Mouse (Mus musculus) neural tube, embryonic 14.5 days (tissue): ENCODE results near the gene Prkn. TPM values are rescaled to one million over a fixed set of nuclear protein-coding genes. Genes with fewer than 3 reads are reported as not detected.

ENCODE experiments used
- ATAC-seq: fragments of 200-750 bp; cut with Nextera tagmentation; 2 replicates; pipeline ENCODE4 v1.8.0; 2017; ENCODE audit warnings: low read depth, mild to moderate bottlenecking, moderate TSS enrichment, moderate library complexity
- H3K27ac ChIP-seq: fragments of 300-500 bp; sonication (generic); 2 replicates; pipeline ENCODE4 v1.5.1; 2014; ENCODE audit warnings: low read depth, mild to moderate bottlenecking, control low read depth, low read length, moderate library complexity, mixed read lengths
- H3K27me3 ChIP-seq: fragments of 300-500 bp; sonication (generic); 2 replicates; pipeline ENCODE4 v1.6.1; 2014; ENCODE audit warnings: low read length; ENCODE audit not compliant: control insufficient read depth, insufficient read depth
- H3K36me3 ChIP-seq: fragments of 300-500 bp; sonication (generic); 2 replicates; pipeline ENCODE4 v1.6.1; 2014; ENCODE audit warnings: low read length, mixed read lengths; ENCODE audit not compliant: control insufficient read depth, insufficient read depth
- H3K4me1 ChIP-seq: fragments of 300-500 bp; sonication (generic); 2 replicates; pipeline ENCODE4 v1.6.1; 2014; ENCODE audit warnings: low read length; ENCODE audit not compliant: control insufficient read depth, insufficient read depth
- H3K4me2 ChIP-seq: fragments of 300-500 bp; sonication (generic); 2 replicates; pipeline ENCODE4 v1.6.1; 2014; ENCODE audit warnings: mild to moderate bottlenecking, low read depth, low read length, control low read depth
- H3K4me3 ChIP-seq: fragments of 300-500 bp; sonication (generic); 2 replicates; pipeline ENCODE4 v1.5.1; 2014; ENCODE audit warnings: low read depth, low read length, control low read depth, mixed read lengths
- H3K9ac ChIP-seq: fragments of 300-500 bp; sonication (generic); replicated peaks from 2 replicates; pipeline ENCODE4 v1.6.1; 2014; ENCODE audit warnings: low read depth, mild to moderate bottlenecking, control low read depth, low read length, mixed read lengths
- H3K9me3 ChIP-seq: fragments of 300-500 bp; sonication (generic); 2 replicates; pipeline ENCODE4 v1.6.1; 2016; ENCODE audit warnings: low read length; ENCODE audit not compliant: control insufficient read depth
- WGBS: fragments of 180-500 bp; shearing (Covaris S2); extraction: QIAGEN DNeasy Blood & Tissue Kit; methylation state at CpG from one replicate; pipeline ENCODE4 v1.1.7; 2014; 5-methylcytosine and 5-hydroxymethylcytosine counted together
- polyA plus RNA-seq: library from polyadenylated mRNA; unstranded; fragments of >200 nt; fragmentation: Nextera tagmentation; extraction: Ambion mirVana; gene quantifications from 2 replicates; pipeline ENCODE4 v1.2.1, GENCODE M21; 2014

Gene Prkn
- polyA plus RNA-seq, 1 experiment from 2014 or later, result 7.3 TPM

- Histone ChIP-seq H3K36me3 (no peaks in the 10 kb centered on the region), H3K9me3 (no peaks in the 10 kb centered on the region), H3K27me3 (no peaks in the 10 kb centered on the region), H3K9ac (no peak overlapping the region), H3K27ac (no peak overlapping the region), H3K4me2 (no peak overlapping the region), H3K4me3 (no peak overlapping the region), H3K4me1 (no peaks in the 10 kb centered on the region)
- ATAC-seq, result no peak
- WGBS, result 88% methylated on average over 9 of the region's 9 CpGs
These were observed 948.2 kb downstream of the Prkn start for GRCm38 (mm10) chr17:11788270-11788936.

GRCm38 (mm10) chr17:11795979-11796378, 955.8 kb downstream of the Prkn start:
- Histone ChIP-seq H3K27me3 (no peaks in the 10 kb centered on the region), H3K4me2 (no peak overlapping the region), H3K27ac (no peak overlapping the region), H3K9ac (no peak overlapping the region), H3K9me3 (no peaks in the 10 kb centered on the region), H3K4me3 (no peak overlapping the region), H3K36me3 (no peaks in the 10 kb centered on the region), H3K4me1 (no peaks in the 10 kb centered on the region)
- ATAC-seq, result no peak
- 66% methylated on average over 3 of the region's 3 CpGs for WGBS

GRCm38 (mm10) chr17:11801226-11801625, 961.0 kb downstream of the Prkn start:
- Histone ChIP-seq H3K4me1 (no peaks in the 10 kb centered on the region), H3K27ac (no peak overlapping the region), H3K9me3 (no peaks in the 10 kb centered on the region), H3K4me2 (no peak overlapping the region), H3K36me3 (no peaks in the 10 kb centered on the region), H3K27me3 (no peaks in the 10 kb centered on the region), H3K4me3 (no peak overlapping the region), H3K9ac (no peak overlapping the region)
- no peak for ATAC-seq
- WGBS, result 88% methylated on average over 4 of the region's 4 CpGs

GRCm38 (mm10) chr17:11807280-11807679, 967.1 kb downstream of the Prkn start:
- no peak overlapping the region for H3K27ac ChIP-seq
- no peak overlapping the region for H3K4me3 ChIP-seq
- H3K36me3 ChIP-seq, result no peaks in the 10 kb centered on the region
- H3K4me2 ChIP-seq, result no peak overlapping the region
- no peaks in the 10 kb centered on the region for H3K9me3 ChIP-seq
- no peaks in the 10 kb centered on the region for H3K27me3 ChIP-seq
- no peak overlapping the region for H3K9ac ChIP-seq
- H3K4me1 ChIP-seq, result no peaks in the 10 kb centered on the region
- 89% methylated on average over 3 of the region's 3 CpGs for WGBS
- ATAC-seq, result no peak

GRCm38 (mm10) chr17:11817886-11818285, 977.7 kb downstream of the Prkn start:
- H3K4me3 ChIP-seq, result no peak overlapping the region
- H3K4me1 ChIP-seq, result no peaks in the 10 kb centered on the region
- ATAC-seq, result no peak
- H3K4me2 ChIP-seq, result no peak overlapping the region
- WGBS, result 70% methylated on average over 2 of the region's 2 CpGs
- H3K27ac ChIP-seq, result no peak overlapping the region
- H3K9ac ChIP-seq, result no peak overlapping the region
- no peaks in the 10 kb centered on the region for H3K9me3 ChIP-seq
- H3K36me3 ChIP-seq, result no peaks in the 10 kb centered on the region
- H3K27me3 ChIP-seq, result no peaks in the 10 kb centered on the region

GRCm38 (mm10) chr17:11819506-11819905, 979.3 kb downstream of the Prkn start:
- WGBS, result 63% methylated on average over 8 of the region's 8 CpGs
- no peak for ATAC-seq

GRCm38 (mm10) chr17:11820757-11821156, 980.6 kb downstream of the Prkn start:
- Histone ChIP-seq H3K4me2 (no peak overlapping the region), H3K9ac (no peak overlapping the region), H3K27ac (no peak overlapping the region), H3K4me1 (no peaks in the 10 kb centered on the region), H3K9me3 (no peaks in the 10 kb centered on the region), H3K4me3 (no peak overlapping the region), H3K36me3 (no peaks in the 10 kb centered on the region), H3K27me3 (no peaks in the 10 kb centered on the region)
- 76% methylated on average over 4 of the region's 4 CpGs for WGBS
- no peak for ATAC-seq

More at GRCm38 (mm10) chr17:11819506-11819905, 979.3 kb downstream of the Prkn start:
- Histone ChIP-seq H3K9me3 (no peaks in the 10 kb centered on the region), H3K9ac (no peak overlapping the region), H3K27ac (no peak overlapping the region), H3K4me3 (no peak overlapping the region), H3K27me3 (no peaks in the 10 kb centered on the region), H3K4me1 (no peaks in the 10 kb centered on the region), H3K36me3 (no peaks in the 10 kb centered on the region), H3K4me2 (no peak overlapping the region)

- H3K27me3 ChIP-seq, result no peaks in the 10 kb centered on the region
- H3K36me3 ChIP-seq, result no peaks in the 10 kb centered on the region
- 70% methylated on average over 3 of the region's 3 CpGs for WGBS
- H3K4me3 ChIP-seq, result no peak overlapping the region
- H3K27ac ChIP-seq, result no peak overlapping the region
- no peaks in the 10 kb centered on the region for H3K9me3 ChIP-seq
- ATAC-seq, result no peak
- no peak overlapping the region for H3K4me2 ChIP-seq
- H3K4me1 ChIP-seq, result no peaks in the 10 kb centered on the region
- no peak overlapping the region for H3K9ac ChIP-seq
These were observed 989.3 kb downstream of the Prkn start for GRCm38 (mm10) chr17:11829501-11829900.

GRCm38 (mm10) chr17:11837121-11837520, 996.9 kb downstream of the Prkn start:
- Histone ChIP-seq H3K9me3 (no peaks in the 10 kb centered on the region), H3K4me2 (no peak overlapping the region), H3K9ac (no peak overlapping the region), H3K27ac (no peak overlapping the region), H3K36me3 (no peaks in the 10 kb centered on the region), H3K4me1 (no peaks in the 10 kb centered on the region), H3K4me3 (no peak overlapping the region), H3K27me3 (no peaks in the 10 kb centered on the region)
- WGBS, result 91% methylated on average over 3 of the region's 3 CpGs
- ATAC-seq, result no peak
